Mouse (Mus musculus) forebrain, embryonic 11.5 days (tissue): ENCODE results near the gene Def6. TPM values are rescaled to one million over a fixed set of nuclear protein-coding genes. Genes with fewer than 3 reads are reported as not detected.

Experiments
- ATAC-seq: fragments of 200-750 bp; cut with Nextera tagmentation; replicated peaks from 2 replicates; pipeline ENCODE4 v1.8.0; 2017; ENCODE audit warnings: moderate TSS enrichment; ENCODE audit not compliant: low FRiP score
- DNase-seq: peaks from one replicate; pipeline ENCODE4 v3.0.0-alpha.2; 2017; ENCODE audit warnings: low spot score
- H3K27ac ChIP-seq: fragments of 300-500 bp; sonication (generic); 2 replicates; pipeline ENCODE4 v1.5.1; 2014; ENCODE audit warnings: low read depth, low read length
- H3K27me3 ChIP-seq: fragments of 300-500 bp; sonication (generic); 2 replicates; pipeline ENCODE4 v1.6.1; 2014; ENCODE audit warnings: mild to moderate bottlenecking, low read length, mixed read lengths; ENCODE audit not compliant: control insufficient read depth, insufficient read depth
- H3K36me3 ChIP-seq: fragments of 300-500 bp; sonication (generic); 2 replicates; pipeline ENCODE4 v1.6.1; 2014; ENCODE audit warnings: mild to moderate bottlenecking, low read length, moderate library complexity, mixed read lengths; ENCODE audit not compliant: control insufficient read depth, insufficient read depth
- H3K4me1 ChIP-seq: fragments of 300-500 bp; sonication (generic); replicated peaks from 2 replicates; pipeline ENCODE4 v1.6.1; 2014; ENCODE audit warnings: low read length, mixed read lengths; ENCODE audit not compliant: control insufficient read depth, insufficient read depth
- H3K4me2 ChIP-seq: fragments of 300-500 bp; sonication (generic); 2 replicates; pipeline ENCODE4 v1.6.1; 2014; ENCODE audit warnings: low read depth, mild to moderate bottlenecking, low read length, moderate library complexity, mixed read lengths; ENCODE audit not compliant: severe bottlenecking
- H3K4me3 ChIP-seq: fragments of 300-500 bp; sonication (generic); 2 replicates; pipeline ENCODE4 v1.5.1; 2014; ENCODE audit warnings: low read depth, low read length
- H3K9ac ChIP-seq: fragments of 300-500 bp; sonication (generic); 2 replicates; pipeline ENCODE4 v1.6.1; 2014; ENCODE audit warnings: low read length
- H3K9me3 ChIP-seq: fragments of 300-500 bp; sonication (generic); 2 replicates; pipeline ENCODE4 v1.6.1; 2016; ENCODE audit warnings: low read length, mixed read lengths; ENCODE audit not compliant: control insufficient read depth
- WGBS: fragments of 180-500 bp; shearing (Covaris S2); extraction: QIAGEN DNeasy Blood & Tissue Kit; methylation state at CpG from one replicate; pipeline ENCODE4 v1.1.7; 2014; 5-methylcytosine and 5-hydroxymethylcytosine counted together
- polyA plus RNA-seq: library from polyadenylated mRNA; unstranded; fragments of >200 nt; fragmentation: Nextera tagmentation; extraction: Ambion mirVana; gene quantifications from 2 replicates; pipeline ENCODE4 v1.2.1, GENCODE M21; 2014

Def6 gene
- polyA plus RNA-seq, 1 experiment from 2014 or later, result 2.2 TPM

DNA sequence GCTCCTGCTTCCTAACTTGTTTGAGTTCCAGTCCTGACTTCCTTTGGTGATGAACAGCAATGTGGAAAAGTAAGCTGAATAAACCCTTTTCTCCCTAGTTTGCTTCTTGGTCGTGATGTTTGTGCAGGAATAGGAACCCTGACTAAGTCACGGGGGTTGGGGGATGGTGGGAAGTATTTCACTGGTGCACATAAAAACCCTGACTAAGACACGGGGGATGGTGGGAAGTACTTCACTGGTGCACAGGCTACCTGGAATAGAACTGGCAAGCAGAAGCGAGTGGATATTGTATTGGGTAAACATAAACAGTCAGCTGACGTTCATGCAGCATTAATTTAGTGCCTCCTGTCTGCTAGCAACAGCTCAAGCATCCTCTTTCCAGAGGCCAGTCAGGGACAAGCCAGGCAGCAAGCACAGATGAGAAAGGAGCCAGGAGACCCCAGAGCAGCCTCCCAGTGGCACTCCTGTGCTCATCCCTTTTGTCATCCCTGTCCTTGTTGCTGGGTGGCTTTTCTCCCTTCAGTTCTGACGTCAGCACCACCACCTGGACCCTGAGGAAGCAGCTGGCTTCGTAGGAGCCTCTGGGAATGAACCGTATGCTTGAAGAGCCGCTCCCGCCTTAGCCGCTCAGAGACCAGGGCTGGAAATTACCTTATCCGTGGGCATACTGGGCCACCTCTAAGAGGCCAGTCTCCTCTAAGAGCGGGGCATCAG lies 55.8 kb downstream of the Def6 start:
- Histone ChIP-seq H3K9me3 (no peaks in the 10 kb centered on the region), H3K4me1 (no peaks in the 10 kb centered on the region), H3K9ac (no peak overlapping the region), H3K4me2 (no peak overlapping the region), H3K27me3 (no peaks in the 10 kb centered on the region), H3K27ac (no peak overlapping the region), H3K36me3 (no peaks in the 10 kb centered on the region), H3K4me3 (no peak overlapping the region)
- ATAC-seq, result no peak
- DNase-seq, result no peak
- WGBS, result 73% methylated on average over 13 of the region's 13 CpGs

DNA sequence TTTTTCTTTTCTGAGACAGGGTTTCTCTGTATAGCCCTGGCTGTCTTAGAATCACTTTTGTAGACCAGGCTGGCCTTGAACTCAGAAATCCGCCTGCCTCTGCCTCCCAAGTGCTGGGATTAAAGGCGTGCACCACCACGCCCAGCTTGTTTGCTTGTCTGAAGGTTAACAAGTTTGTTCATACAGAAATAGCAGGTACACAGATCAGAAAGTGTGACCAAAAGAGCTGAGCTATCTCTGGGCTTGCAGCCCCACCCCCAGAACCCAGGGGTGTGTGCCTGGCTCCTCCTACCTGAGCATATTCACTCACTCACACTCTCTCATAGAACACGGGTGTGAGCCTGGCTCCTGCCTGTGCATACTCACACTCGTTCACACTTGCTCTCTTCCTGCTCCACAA lies 59.7 kb downstream of the Def6 start:
- Histone ChIP-seq H3K27ac (no peak overlapping the region), H3K36me3 (no peaks in the 10 kb centered on the region), H3K9me3 (no peaks in the 10 kb centered on the region), H3K4me3 (no peak overlapping the region), H3K9ac (no peak overlapping the region), H3K4me2 (no peak overlapping the region), H3K4me1 (no peaks in the 10 kb centered on the region), H3K27me3 (no peaks in the 10 kb centered on the region)
- 92% methylated on average over 5 of the region's 5 CpGs for WGBS
- no peak for DNase-seq
- no peak for ATAC-seq

DNA sequence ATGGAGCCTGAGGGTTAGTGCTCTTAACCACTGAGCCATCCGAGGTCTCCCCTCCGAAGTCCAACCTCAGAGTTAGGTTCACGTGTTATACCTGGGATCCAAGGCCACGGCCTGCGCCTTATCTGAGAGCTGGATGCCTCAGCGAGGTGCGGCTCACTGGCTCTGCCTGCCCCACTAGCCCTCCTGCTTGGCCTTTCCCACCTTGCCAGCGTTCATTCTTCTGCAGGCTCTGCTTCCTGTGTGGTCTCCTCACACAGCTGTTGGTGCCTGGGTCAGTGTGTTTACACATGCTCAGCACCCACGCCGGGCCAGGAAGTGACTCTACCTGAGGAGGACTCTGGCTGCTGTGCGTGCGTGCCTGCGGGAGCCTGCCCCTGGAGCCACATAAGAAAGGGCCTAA lies 62.6 kb downstream of the Def6 start:
- no peaks in the 10 kb centered on the region for H3K4me1 ChIP-seq
- no peak overlapping the region for H3K4me2 ChIP-seq
- no peak overlapping the region for H3K4me3 ChIP-seq
- H3K9me3 ChIP-seq, result no peaks in the 10 kb centered on the region
- no peak overlapping the region for H3K27ac ChIP-seq
- no peaks in the 10 kb centered on the region for H3K36me3 ChIP-seq
- DNase-seq (no peak), ATAC-seq (no peak)
- 77% methylated on average over 13 of the region's 13 CpGs for WGBS
- no peak overlapping the region for H3K9ac ChIP-seq
- H3K27me3 ChIP-seq, result no peaks in the 10 kb centered on the region

DNA sequence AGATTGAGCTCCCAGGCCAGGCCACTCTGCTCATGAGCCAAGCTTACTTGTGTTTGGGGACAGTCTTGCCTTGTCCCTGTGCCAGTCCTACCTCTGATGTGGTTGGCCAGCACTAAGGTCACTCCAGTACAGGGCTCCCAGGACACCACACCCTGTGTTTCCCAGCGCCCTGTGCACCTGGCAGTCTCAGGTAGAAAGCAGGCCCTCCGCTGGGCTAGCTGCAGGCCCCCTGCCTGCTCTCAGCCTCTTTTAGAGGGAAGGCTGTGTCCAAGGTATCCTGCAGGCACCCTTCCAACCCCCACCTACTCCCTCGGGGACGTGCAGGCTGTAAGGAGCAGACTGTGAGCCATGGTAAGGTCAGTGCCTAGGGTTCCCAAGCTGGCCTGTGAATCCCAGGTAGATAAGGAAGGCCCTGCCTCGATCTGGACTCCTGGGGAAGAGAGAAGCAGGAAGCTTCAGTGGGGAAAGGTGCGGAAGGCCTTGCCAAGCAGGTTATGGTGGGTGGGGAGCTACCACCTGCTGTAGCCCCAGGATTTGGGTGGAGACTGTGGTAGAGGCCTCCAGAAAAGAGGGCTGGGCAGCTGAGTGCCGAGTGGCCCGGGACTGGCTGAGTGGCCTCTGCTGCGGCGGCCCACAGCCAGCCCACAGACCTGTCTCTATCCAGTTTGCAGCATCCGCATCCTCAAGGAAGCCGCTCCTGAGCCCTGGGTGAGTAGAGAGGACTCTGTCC lies 64.1 kb downstream of the Def6 start:
- DNase-seq (no peak), ATAC-seq (no peak)
- WGBS, result 84% methylated on average over 12 of the region's 12 CpGs
- no peaks in the 10 kb centered on the region for H3K4me1 ChIP-seq
- no peak overlapping the region for H3K27ac ChIP-seq
- H3K4me3 ChIP-seq, result no peak overlapping the region
- H3K27me3 ChIP-seq, result no peaks in the 10 kb centered on the region
- no peaks in the 10 kb centered on the region for H3K36me3 ChIP-seq
- H3K9ac ChIP-seq, result no peak overlapping the region
- no peaks in the 10 kb centered on the region for H3K9me3 ChIP-seq
- no peak overlapping the region for H3K4me2 ChIP-seq

GRCm38 (mm10) chr17:28272281-28272680 lies 64.7 kb downstream of the Def6 start:
- ATAC-seq, result no peak
- no peaks in the 10 kb centered on the region for H3K27me3 ChIP-seq
- 84% methylated on average over 9 of the region's 9 CpGs for WGBS
- H3K36me3 ChIP-seq, result no peaks in the 10 kb centered on the region
- H3K9ac ChIP-seq, result no peak overlapping the region
- no peak overlapping the region for H3K4me3 ChIP-seq
- no peaks in the 10 kb centered on the region for H3K9me3 ChIP-seq
- no peaks in the 10 kb centered on the region for H3K4me1 ChIP-seq
- no peak overlapping the region for H3K27ac ChIP-seq
- no peak for DNase-seq
- H3K4me2 ChIP-seq, result no peak overlapping the region

- no peaks in the 10 kb centered on the region for H3K36me3 ChIP-seq
- no peak for DNase-seq
- WGBS, result 87% methylated on average over 6 of the region's 6 CpGs
Measured at GRCm38 (mm10) chr17:28272837-28273236, 65.3 kb downstream of the Def6 start.

DNA sequence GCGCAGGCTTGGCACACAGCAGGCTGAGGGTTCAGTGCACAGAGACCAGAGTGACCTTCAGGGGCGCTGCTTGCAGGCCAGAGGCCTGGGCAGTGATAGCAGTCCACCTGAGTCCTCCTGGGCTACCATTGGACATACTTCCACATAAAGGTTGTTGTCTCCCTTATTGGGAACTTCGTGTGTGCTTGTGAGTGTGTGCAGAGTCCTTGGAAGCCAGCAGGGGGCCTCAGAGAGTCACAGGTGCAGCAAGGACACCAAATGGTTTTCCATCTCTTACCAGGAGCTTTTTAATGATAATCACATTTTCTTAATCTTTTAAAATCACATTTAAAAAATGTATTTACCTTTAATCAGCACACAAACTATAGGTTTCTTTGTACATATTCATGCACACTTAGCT lies 67.2 kb downstream of the Def6 start:
- Histone ChIP-seq H3K9me3 (no peaks in the 10 kb centered on the region), H3K27me3 (no peaks in the 10 kb centered on the region), H3K4me2 (no peak overlapping the region), H3K36me3 (no peaks in the 10 kb centered on the region), H3K4me1 (no peaks in the 10 kb centered on the region), H3K27ac (no peak overlapping the region), H3K9ac (no peak overlapping the region), H3K4me3 (no peak overlapping the region)
- WGBS, result 79% methylated on average over 3 of the region's 3 CpGs
- DNase-seq, result no peak
- no peak for ATAC-seq

More at GRCm38 (mm10) chr17:28272837-28273236, 65.3 kb downstream of the Def6 start:
- Histone ChIP-seq H3K9ac (no peak overlapping the region), H3K9me3 (no peaks in the 10 kb centered on the region), H3K4me2 (no peak overlapping the region), H3K27me3 (no peaks in the 10 kb centered on the region), H3K4me1 (no peaks in the 10 kb centered on the region), H3K4me3 (no peak overlapping the region), H3K27ac (no peak overlapping the region)
- no peak for ATAC-seq

GRCm38 (mm10) chr17:28277226-28277625 lies 69.6 kb downstream of the Def6 start:
- 87% methylated on average over 14 of the region's 14 CpGs for WGBS
- no peak for DNase-seq
- no peaks in the 10 kb centered on the region for H3K4me1 ChIP-seq
- H3K27ac ChIP-seq, result no peak overlapping the region
- no peak for ATAC-seq
- H3K9me3 ChIP-seq, result no peaks in the 10 kb centered on the region
- H3K36me3 ChIP-seq, result no peaks in the 10 kb centered on the region
- H3K9ac ChIP-seq, result no peak overlapping the region
- no peaks in the 10 kb centered on the region for H3K27me3 ChIP-seq
- H3K4me3 ChIP-seq, result no peak overlapping the region
- no peak overlapping the region for H3K4me2 ChIP-seq

DNA sequence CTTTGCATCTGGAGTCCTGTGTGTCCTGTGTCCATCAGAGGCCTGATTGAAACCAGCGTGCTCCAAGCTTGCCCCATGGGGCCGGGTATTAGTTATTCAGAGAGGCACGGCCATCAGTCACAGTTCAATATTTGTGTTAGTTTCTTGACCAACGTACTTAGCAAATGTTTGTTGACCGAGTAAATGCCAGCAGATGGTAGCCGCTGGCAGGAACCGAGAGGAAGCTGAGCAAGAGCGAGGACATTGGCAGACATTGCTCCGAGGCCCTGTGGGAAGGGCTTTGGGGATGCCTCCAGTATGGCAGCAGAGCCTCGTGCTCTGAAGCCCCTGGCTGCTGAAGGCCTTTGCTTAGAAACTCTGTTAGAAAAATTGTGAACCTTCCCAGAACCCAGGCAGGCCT lies 70.1 kb downstream of the Def6 start:
- no peak overlapping the region for H3K9ac ChIP-seq
- WGBS, result 85% methylated on average over 10 of the region's 10 CpGs
- H3K9me3 ChIP-seq, result no peaks in the 10 kb centered on the region
- no peak overlapping the region for H3K4me3 ChIP-seq
- H3K27me3 ChIP-seq, result no peaks in the 10 kb centered on the region
- no peak overlapping the region for H3K4me2 ChIP-seq
- no peak for ATAC-seq
- no peaks in the 10 kb centered on the region for H3K36me3 ChIP-seq
- H3K4me1 ChIP-seq, result no peaks in the 10 kb centered on the region
- H3K27ac ChIP-seq, result no peak overlapping the region
- DNase-seq, result no peak
